Mouse (Mus musculus): ENCODE data around the gene Sbno2. TPM values are rescaled to one million over a fixed set of nuclear protein-coding genes. Genes with fewer than 3 reads are reported as not detected.

Sbno2 gene
- polyA plus RNA-seq (2014; fragmentation: Illumina TruSeq; extraction: RNeasy Lipid Tissue Mini Kit (QIAGEN cat#74804); ENCODE audit: low read depth, low replicate concordance) = 0.52 TPM

DNA sequence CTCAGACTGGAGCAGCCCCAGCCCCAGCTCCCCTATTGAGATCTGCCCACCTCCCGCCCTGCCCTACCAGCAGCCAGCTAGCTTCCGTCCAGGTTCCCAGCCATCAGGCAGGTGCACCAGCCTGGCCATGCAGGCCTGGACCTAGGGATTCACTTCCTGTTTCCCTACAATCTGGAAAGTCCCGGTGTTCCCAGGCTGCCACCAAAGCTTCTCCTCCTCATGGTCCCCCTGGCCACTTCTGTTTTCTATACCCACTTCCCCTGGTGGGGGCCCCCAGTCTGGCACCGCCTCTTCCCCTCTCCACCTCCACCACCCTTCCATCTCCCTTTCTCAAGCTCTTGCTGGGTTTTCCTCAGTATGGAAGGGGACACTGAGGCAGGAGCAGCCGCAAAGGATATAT is at the start of gene Sbno2:
TSS of gene Sbno2 (minus strand) at position 112 of the 400 bp plus-strand sequence.

DNA sequence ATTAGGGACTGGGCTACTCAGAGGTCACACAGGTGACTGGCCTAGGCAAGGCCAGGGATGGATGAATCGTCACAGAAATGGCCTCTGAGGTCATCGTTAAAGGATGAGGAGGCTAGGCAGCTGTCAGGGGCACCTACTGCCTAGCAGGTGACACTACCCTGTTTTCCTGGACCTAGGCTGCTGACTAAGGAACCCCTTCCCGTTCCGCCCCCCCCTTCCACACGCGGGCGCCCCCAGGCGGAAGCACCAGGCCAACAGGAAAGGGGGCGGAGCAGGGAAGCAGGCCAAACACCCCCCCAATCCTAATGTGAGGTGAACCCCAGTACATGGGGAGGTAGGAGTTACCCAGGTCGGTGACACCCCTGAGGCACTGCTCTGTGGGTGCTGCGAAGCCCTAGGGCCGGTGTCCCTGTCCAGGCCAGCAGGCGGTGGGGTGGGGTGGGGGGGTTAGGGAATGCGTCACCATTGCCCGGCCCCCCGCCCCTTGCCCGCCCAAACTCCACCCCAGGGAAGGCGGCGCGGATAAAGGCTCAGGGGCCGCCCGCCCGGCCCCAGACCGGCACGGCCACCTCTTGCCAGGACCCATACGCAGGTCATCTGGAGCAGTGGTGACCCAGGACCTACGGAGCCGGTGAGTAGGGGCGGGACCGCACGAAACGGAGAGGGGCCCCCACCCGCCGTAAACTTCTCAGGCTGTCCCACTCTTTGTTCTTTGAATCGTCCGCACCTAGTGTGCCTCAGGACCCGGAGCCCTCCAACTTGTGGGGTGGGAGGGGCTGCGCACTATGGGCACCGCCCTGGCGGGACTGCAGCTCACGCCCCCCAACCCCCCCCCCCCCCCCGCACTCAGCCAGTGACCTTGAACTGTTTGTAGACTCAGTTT is 42.6 kb upstream of the Sbno2 start, which contains the start of gene Midn:
TSS of gene Midn (plus strand) at position 554 of the 883 bp plus-strand sequence.

DNA sequence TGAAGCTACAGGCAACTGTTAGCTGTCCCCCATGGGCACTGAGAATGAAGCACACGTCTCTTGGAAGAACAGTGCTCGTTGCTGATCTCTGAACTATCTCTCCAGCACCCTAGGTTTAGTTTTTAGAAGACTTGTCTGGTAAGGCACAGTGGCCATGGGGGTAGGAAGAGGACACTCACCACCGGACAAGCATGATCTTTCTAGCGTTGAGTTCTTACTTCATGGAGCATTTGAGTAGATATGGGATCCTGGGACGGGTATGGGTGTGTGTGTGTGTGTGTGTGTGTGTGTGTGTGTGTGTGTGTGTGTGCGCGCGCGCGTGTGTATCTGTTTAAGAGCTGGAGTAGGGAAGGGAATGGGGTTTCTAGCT is 35.3 kb upstream of the Sbno2 start, which contains the start of gene Cbarp:
TSS of gene Cbarp (minus strand) at position 170 of the 370 bp plus-strand sequence.

DNA sequence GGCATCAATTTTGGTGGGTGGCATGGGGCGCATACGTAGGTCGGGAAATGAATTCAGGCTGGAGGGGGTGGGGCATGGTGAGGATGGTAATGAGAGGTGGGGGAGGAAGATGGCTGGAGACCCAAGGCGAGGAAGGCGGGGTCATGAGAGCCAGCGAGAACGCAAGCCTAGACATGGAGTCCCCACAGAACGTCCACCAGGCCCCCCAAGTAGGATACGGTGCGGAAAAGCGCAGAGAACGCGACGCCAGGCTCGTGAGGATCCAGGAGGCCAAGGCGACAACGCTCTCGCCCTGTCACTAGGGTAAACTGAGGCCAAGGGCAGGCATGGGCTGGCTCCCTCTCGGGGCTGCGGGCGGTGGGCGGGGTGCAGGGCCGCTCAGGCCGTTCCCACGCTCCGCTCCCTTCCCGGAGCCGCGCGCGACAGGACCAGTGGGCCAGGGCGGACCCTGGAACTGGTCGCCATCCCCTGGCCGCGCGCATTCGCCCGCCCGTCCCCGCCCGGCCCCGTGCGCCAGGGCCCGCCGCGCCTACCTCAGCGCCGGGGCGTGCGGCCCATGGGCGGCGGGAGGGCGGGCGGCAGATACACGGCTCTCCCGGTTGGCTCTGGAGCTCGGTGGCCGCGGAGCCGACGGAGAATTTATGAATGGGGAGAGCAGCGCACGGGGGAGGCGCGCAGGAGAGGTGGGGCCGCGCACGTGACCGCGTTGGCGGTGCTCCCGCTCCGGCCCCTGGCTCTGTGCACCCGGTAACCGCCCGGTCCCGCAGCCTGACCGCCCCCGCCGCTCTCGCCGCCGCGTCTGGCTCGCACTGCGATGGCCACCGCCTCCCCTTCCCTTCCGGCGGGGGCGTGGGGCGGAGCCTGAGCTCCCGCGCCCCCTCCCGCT is 33.4 kb upstream of the Sbno2 start, which contains the start of gene Atp5d:
TSS of gene Atp5d (plus strand) at position 80 of the 886 bp plus-strand sequence.

DNA sequence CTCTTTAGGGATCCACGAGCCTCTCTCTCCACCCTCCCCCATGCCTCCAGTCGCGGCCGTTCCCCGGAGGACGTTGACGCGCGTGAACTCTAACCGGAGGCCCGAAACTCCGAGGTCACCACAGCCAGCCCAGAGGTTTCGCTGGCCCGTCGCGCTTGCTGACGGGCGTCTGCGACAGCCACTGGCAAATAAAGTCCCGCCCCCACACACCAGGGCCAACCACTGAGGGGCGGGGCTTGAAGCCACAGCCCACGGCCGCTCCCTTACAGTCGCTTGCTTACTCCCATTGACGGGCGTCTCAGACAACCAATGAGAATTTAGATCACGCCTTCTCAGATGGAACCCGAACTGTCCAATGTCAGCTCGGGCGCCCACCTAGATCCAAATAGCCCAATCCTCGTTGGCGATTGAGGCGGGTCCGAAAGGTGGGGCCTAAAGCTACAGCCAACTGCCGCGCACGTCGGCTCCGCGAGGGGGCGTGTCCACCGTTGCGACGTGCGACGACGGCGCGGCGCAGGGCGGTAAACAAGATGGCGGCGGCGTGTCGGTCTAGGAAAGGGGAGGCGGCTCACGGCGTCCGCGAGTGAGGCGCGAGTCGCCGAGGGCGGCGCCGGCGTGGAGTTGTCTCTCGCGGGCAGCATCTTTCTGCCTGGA is 10.0 kb upstream of the Sbno2 start, which contains the start of gene Stk11:
TSS of gene Stk11 (plus strand) at position 514 of the 654 bp plus-strand sequence.

DNA sequence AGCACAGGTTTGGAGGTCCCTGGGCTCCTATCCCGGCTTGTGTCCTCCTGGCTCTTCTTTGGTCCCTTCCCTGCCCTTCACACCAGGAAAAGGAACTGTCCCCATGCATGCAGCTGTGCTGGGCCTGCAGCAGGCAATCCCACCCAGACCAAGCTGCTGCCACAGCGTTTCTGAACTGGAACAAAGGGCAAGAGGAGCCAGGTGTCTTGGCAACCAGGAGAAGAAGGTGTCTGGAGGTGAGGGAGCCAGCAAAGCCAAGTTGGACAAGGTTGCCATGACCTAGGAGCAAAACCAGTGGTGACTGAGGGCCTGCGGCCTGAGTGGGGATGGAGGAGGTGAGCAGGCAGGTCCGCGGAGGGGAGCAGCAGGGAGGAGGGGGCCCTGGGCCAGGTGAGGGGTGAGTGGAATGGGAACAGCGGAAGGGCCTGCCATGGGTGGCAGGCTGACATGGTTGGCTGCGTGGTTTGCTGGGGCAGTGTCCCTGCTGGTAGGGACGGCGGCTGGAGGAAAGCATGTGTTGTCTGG is 58.3 kb downstream of the Sbno2 start, which contains the start of gene Gpx4:
TSS of gene Gpx4 (plus strand) at position 126 of the 525 bp plus-strand sequence.

DNA sequence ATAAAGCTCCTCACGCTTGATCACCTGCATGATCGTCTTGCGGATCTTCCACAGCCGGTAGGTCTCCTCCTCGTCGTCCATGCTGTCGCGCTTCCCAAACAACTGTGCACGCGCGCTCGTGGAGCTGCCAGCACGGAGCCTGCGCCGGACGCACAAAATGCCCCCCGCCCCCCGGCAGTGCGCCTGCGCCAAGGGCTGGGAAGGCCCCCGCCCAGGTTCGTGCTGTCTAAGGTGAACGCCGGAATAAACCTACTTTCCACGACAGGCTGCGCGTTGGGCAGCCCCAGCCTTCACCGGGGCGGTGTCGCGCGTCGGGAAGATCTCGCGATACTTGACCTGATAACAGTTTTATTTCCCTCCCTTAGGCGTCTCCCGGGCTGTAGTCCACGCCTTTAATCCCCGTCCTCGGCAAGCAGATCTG is 65.8 kb downstream of the Sbno2 start, which contains the start of gene Polr2e:
TSS of gene Polr2e (minus strand) at position 237 of the 421 bp plus-strand sequence.

DNA sequence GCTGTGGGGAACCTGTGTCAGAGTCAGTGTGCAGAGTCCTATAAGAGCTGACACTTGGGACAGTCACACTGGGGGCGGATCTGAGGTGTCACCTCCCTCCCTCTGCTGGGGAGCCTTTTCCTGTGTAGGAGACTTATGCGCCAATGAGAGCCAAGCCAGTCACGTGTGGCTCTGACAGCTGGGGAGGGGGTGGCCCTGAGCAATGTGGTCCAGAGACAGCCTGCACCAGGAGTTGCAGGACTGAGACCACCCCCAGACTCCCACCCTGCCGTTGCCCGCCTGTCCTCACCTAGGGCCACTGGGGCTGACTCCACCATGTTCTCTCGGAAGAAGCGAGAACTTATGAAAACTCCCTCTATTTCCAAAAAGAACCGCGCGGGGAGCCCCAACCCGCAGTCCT is 88.9 kb downstream of the Sbno2 start, which contains the start of gene Arhgap45:
TSS of gene Arhgap45 (plus strand) at position 143 of the 400 bp plus-strand sequence.

Other genes with a start within 250 kb of the Sbno2 start
- gene Prtn3, start 231.1 kb downstream of the Sbno2 start, polyA plus RNA-seq (2014; fragmentation: Illumina TruSeq; extraction: RNeasy Lipid Tissue Mini Kit (QIAGEN cat#74804); ENCODE audit: low read depth, low replicate concordance) = not detected
- not detected for gene Plppr3, start 230.9 kb downstream of the Sbno2 start, polyA plus RNA-seq (2014; fragmentation: Illumina TruSeq; extraction: RNeasy Lipid Tissue Mini Kit (QIAGEN cat#74804); ENCODE audit: low read depth, low replicate concordance)
- gene Elane, start 219.3 kb downstream of the Sbno2 start, polyA plus RNA-seq (2014; fragmentation: Illumina TruSeq; extraction: RNeasy Lipid Tissue Mini Kit (QIAGEN cat#74804); ENCODE audit: low read depth, low replicate concordance) = not detected
- not detected for gene Cfd, start 214.7 kb downstream of the Sbno2 start, polyA plus RNA-seq (2014; fragmentation: Illumina TruSeq; extraction: RNeasy Lipid Tissue Mini Kit (QIAGEN cat#74804); ENCODE audit: low read depth, low replicate concordance)
- gene Med16, start 196.6 kb downstream of the Sbno2 start, polyA plus RNA-seq (2014; fragmentation: Illumina TruSeq; extraction: RNeasy Lipid Tissue Mini Kit (QIAGEN cat#74804); ENCODE audit: low read depth, low replicate concordance) = 0.87 TPM
- gene Gm26602, start 194.7 kb downstream of the Sbno2 start, polyA plus RNA-seq (2014; fragmentation: Illumina TruSeq; extraction: RNeasy Lipid Tissue Mini Kit (QIAGEN cat#74804); ENCODE audit: low read depth, low replicate concordance) = not detected
- not detected for gene Kiss1r, start 188.6 kb downstream of the Sbno2 start, polyA plus RNA-seq (2014; fragmentation: Illumina TruSeq; extraction: RNeasy Lipid Tissue Mini Kit (QIAGEN cat#74804); ENCODE audit: low read depth, low replicate concordance)
- gene R3hdm4, start 184.4 kb downstream of the Sbno2 start, polyA plus RNA-seq (2014; fragmentation: Illumina TruSeq; extraction: RNeasy Lipid Tissue Mini Kit (QIAGEN cat#74804); ENCODE audit: low read depth, low replicate concordance) = 1.1 TPM
- gene Arid3a, start 178.5 kb downstream of the Sbno2 start, polyA plus RNA-seq (2014; fragmentation: Illumina TruSeq; extraction: RNeasy Lipid Tissue Mini Kit (QIAGEN cat#74804); ENCODE audit: low read depth, low replicate concordance) = 1.3 TPM
- 2.0 TPM for gene Wdr18, start 145.4 kb downstream of the Sbno2 start, polyA plus RNA-seq (2014; fragmentation: Illumina TruSeq; extraction: RNeasy Lipid Tissue Mini Kit (QIAGEN cat#74804); ENCODE audit: low read depth, low replicate concordance)
- gene Grin3b, start 134.9 kb downstream of the Sbno2 start, polyA plus RNA-seq (2014; fragmentation: Illumina TruSeq; extraction: RNeasy Lipid Tissue Mini Kit (QIAGEN cat#74804); ENCODE audit: low read depth, low replicate concordance) = not detected
- 1.0 TPM for gene Tmem259, start 121.2 kb downstream of the Sbno2 start, polyA plus RNA-seq (2014; fragmentation: Illumina TruSeq; extraction: RNeasy Lipid Tissue Mini Kit (QIAGEN cat#74804); ENCODE audit: low read depth, low replicate concordance)
- 0.48 TPM for gene Cnn2, start 117.0 kb downstream of the Sbno2 start, polyA plus RNA-seq (2014; fragmentation: Illumina TruSeq; extraction: RNeasy Lipid Tissue Mini Kit (QIAGEN cat#74804); ENCODE audit: low read depth, low replicate concordance)
- 0.06 TPM for gene Abca7, start 109.1 kb downstream of the Sbno2 start, polyA plus RNA-seq (2014; fragmentation: Illumina TruSeq; extraction: RNeasy Lipid Tissue Mini Kit (QIAGEN cat#74804); ENCODE audit: low read depth, low replicate concordance)
- gene Arhgap45, start 88.9 kb downstream of the Sbno2 start, polyA plus RNA-seq (2014; fragmentation: Illumina TruSeq; extraction: RNeasy Lipid Tissue Mini Kit (QIAGEN cat#74804); ENCODE audit: low read depth, low replicate concordance) = not detected
- 0.28 TPM for gene Polr2e, start 65.8 kb downstream of the Sbno2 start, polyA plus RNA-seq (2014; fragmentation: Illumina TruSeq; extraction: RNeasy Lipid Tissue Mini Kit (QIAGEN cat#74804); ENCODE audit: low read depth, low replicate concordance)
- gene Gpx4, start 58.4 kb downstream of the Sbno2 start, polyA plus RNA-seq (2014; fragmentation: Illumina TruSeq; extraction: RNeasy Lipid Tissue Mini Kit (QIAGEN cat#74804); ENCODE audit: low read depth, low replicate concordance) = 260 TPM
- 7.2 TPM for gene Stk11, start 10.2 kb upstream of the Sbno2 start, polyA plus RNA-seq (2014; fragmentation: Illumina TruSeq; extraction: RNeasy Lipid Tissue Mini Kit (QIAGEN cat#74804); ENCODE audit: low read depth, low replicate concordance)
- 0.21 TPM for gene Atp5d, start 33.1 kb upstream of the Sbno2 start, polyA plus RNA-seq (2014; fragmentation: Illumina TruSeq; extraction: RNeasy Lipid Tissue Mini Kit (QIAGEN cat#74804); ENCODE audit: low read depth, low replicate concordance)
- gene Cbarp, start 35.3 kb upstream of the Sbno2 start, polyA plus RNA-seq (2014; fragmentation: Illumina TruSeq; extraction: RNeasy Lipid Tissue Mini Kit (QIAGEN cat#74804); ENCODE audit: low read depth, low replicate concordance) = not detected
- gene Midn, start 42.7 kb upstream of the Sbno2 start, polyA plus RNA-seq (2014; fragmentation: Illumina TruSeq; extraction: RNeasy Lipid Tissue Mini Kit (QIAGEN cat#74804); ENCODE audit: low read depth, low replicate concordance) = 3.2 TPM
- 37.8 TPM for gene Cirbp, start 60.4 kb upstream of the Sbno2 start, polyA plus RNA-seq (2014; fragmentation: Illumina TruSeq; extraction: RNeasy Lipid Tissue Mini Kit (QIAGEN cat#74804); ENCODE audit: low read depth, low replicate concordance)
- gene 1600002K03Rik, start 67.4 kb upstream of the Sbno2 start, polyA plus RNA-seq (2014; fragmentation: Illumina TruSeq; extraction: RNeasy Lipid Tissue Mini Kit (QIAGEN cat#74804); ENCODE audit: low read depth, low replicate concordance) = 1.1 TPM
- 0.39 TPM for gene Efna2, start 73.9 kb upstream of the Sbno2 start, polyA plus RNA-seq (2014; fragmentation: Illumina TruSeq; extraction: RNeasy Lipid Tissue Mini Kit (QIAGEN cat#74804); ENCODE audit: low read depth, low replicate concordance)
- 72.4 TPM for gene Mum1, start 120.9 kb upstream of the Sbno2 start, polyA plus RNA-seq (2014; fragmentation: Illumina TruSeq; extraction: RNeasy Lipid Tissue Mini Kit (QIAGEN cat#74804); ENCODE audit: low read depth, low replicate concordance)
- gene Ndufs7, start 143.6 kb upstream of the Sbno2 start, polyA plus RNA-seq (2014; fragmentation: Illumina TruSeq; extraction: RNeasy Lipid Tissue Mini Kit (QIAGEN cat#74804); ENCODE audit: low read depth, low replicate concordance) = 0.88 TPM
- 1.2 TPM for gene Gamt, start 155.4 kb upstream of the Sbno2 start, polyA plus RNA-seq (2014; fragmentation: Illumina TruSeq; extraction: RNeasy Lipid Tissue Mini Kit (QIAGEN cat#74804); ENCODE audit: low read depth, low replicate concordance)
- gene Dazap1, start 155.9 kb upstream of the Sbno2 start, polyA plus RNA-seq (2014; fragmentation: Illumina TruSeq; extraction: RNeasy Lipid Tissue Mini Kit (QIAGEN cat#74804); ENCODE audit: low read depth, low replicate concordance) = 43.5 TPM
- gene Rps15, start 186.9 kb upstream of the Sbno2 start, polyA plus RNA-seq (2014; fragmentation: Illumina TruSeq; extraction: RNeasy Lipid Tissue Mini Kit (QIAGEN cat#74804); ENCODE audit: low read depth, low replicate concordance) = 0.57 TPM
- not detected for gene Apc2, start 190.4 kb upstream of the Sbno2 start, polyA plus RNA-seq (2014; fragmentation: Illumina TruSeq; extraction: RNeasy Lipid Tissue Mini Kit (QIAGEN cat#74804); ENCODE audit: low read depth, low replicate concordance)
- gene 2310011J03Rik, start 215.0 kb upstream of the Sbno2 start, polyA plus RNA-seq (2014; fragmentation: Illumina TruSeq; extraction: RNeasy Lipid Tissue Mini Kit (QIAGEN cat#74804); ENCODE audit: low read depth, low replicate concordance) = 0.62 TPM
- gene Pcsk4, start 223.9 kb upstream of the Sbno2 start, polyA plus RNA-seq (2014; fragmentation: Illumina TruSeq; extraction: RNeasy Lipid Tissue Mini Kit (QIAGEN cat#74804); ENCODE audit: low read depth, low replicate concordance) = 3.3 TPM
- 35.5 TPM for gene Reep6, start 224.4 kb upstream of the Sbno2 start, polyA plus RNA-seq (2014; fragmentation: Illumina TruSeq; extraction: RNeasy Lipid Tissue Mini Kit (QIAGEN cat#74804); ENCODE audit: low read depth, low replicate concordance)
- gene Adamtsl5, start 242.8 kb upstream of the Sbno2 start, polyA plus RNA-seq (2014; fragmentation: Illumina TruSeq; extraction: RNeasy Lipid Tissue Mini Kit (QIAGEN cat#74804); ENCODE audit: low read depth, low replicate concordance) = 0.31 TPM

All from testis, adult 10 weeks (tissue).